Mouse (Mus musculus): ENCODE data around the gene Ly6f.

Gene Ly6f

DNA sequence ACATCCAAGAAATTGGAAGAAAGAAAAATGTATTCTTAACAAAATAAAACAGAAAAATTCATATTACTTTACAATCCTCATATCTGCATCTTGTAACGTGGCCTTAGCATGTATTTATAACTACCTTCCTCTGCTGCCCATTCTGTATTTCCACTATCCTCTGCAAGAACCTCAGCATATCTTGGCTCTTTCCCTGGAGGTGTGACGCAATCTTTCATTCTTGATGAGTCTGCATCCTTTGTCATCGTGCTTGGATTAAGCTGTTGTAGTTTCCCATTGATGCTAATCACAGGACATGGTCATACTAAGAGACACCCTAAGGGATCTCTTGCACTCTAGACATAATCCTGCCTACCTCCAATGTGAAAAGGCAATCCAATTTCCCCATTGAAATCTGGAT is 50.4 kb downstream of the Ly6f start:
- DNase-seq (ENCODE audit: low read depth, low spot score) = no peak

DNA sequence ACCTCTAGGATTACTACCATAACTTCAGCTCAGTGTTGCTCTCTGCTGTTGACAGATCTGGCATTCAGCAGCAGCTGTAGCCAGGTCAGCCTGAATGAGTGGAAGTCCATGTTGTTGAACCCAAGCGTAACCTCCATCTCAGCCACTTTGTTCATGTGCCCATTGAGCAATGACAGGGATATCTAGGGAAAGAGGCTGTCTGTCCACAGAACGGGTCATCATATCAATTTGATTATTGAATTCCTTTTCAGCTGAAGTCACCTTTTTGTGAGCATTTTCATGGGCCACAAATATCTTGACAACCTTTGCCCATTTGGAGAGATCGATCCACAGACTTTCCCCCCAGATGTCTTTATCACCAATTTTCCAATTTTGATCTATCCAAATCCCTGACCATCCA is 51.9 kb downstream of the Ly6f start:
- no peak for DNase-seq (ENCODE audit: low read depth, low spot score)

All from forelimb bud, embryonic 11.5 days (tissue).